Comparison of ENCODE assay signal across 8 mouse cellular contexts in genomic region chr6:125146797-125147196, GRCm38 (mm10). TPM values are rescaled to one million over a fixed set of nuclear protein-coding genes. Genes with fewer than 3 reads are reported as not detected.
DNase-seq lines count a peak whose midpoint lies in the region; ATAC-seq and TF ChIP-seq lines count a peak whose summit lies in the region.

No protein-coding gene starts in this region.

- H3K27me3 ChIP-seq in erythroblast, embryonic 14.5 days (ENCODE audit: control insufficient read depth): no peaks in the 10 kb centered on the region
- no peaks in the 10 kb centered on the region for H3K27me3 ChIP-seq in forebrain, postnatal 0 days (ENCODE audit: insufficient read depth, low read length)
- H3K27me3 ChIP-seq in intestine, embryonic 16.5 days (replicated peaks; ENCODE audit: control insufficient read depth, insufficient read depth, low read length): no peaks in the 10 kb centered on the region

- peak; percentile 26 for DNase-seq in Muller cell, postnatal 12 days (ENCODE audit: inconsistent ontology term)
- no peak for DNase-seq in forebrain, postnatal 0 days
- peak; percentile 66 for DNase-seq in lung, postnatal 36 days
- peak; percentile 66 for DNase-seq in testis, postnatal 10 days (ENCODE audit: low spot score)
- DNase-seq in thymus, postnatal 14 days: no peak

- no peak for ATAC-seq in erythroblast, adult 5-6 weeks (replicated peaks; ENCODE audit: low FRiP score, poor library complexity, severe bottlenecking)
- ATAC-seq in forebrain, postnatal 0 days: no peak
- ATAC-seq in intestine, embryonic 16.5 days: no peak

- peaks cover 63% of the 10 kb centered on the region for H3K4me1 ChIP-seq in erythroblast, embryonic 14.5 days (ENCODE audit: control insufficient read depth)
- peaks cover 22% of the 10 kb centered on the region for H3K4me1 ChIP-seq in forebrain, postnatal 0 days (ENCODE audit: insufficient read depth)
- H3K4me1 ChIP-seq in intestine, embryonic 16.5 days (ENCODE audit: control insufficient read depth, insufficient read depth, low read length): peaks cover 42% of the 10 kb centered on the region

- peaks cover 65% of the 10 kb centered on the region for H3K36me3 ChIP-seq in erythroblast, embryonic 14.5 days (ENCODE audit: control insufficient read depth)
- H3K36me3 ChIP-seq in forebrain, postnatal 0 days (ENCODE audit: insufficient read depth): peaks cover 22% of the 10 kb centered on the region
- H3K36me3 ChIP-seq in intestine, embryonic 16.5 days (ENCODE audit: control insufficient read depth, insufficient read depth, low read length): peaks cover 5% of the 10 kb centered on the region; the same call in 1 of the 2 replicates

- WGBS in forebrain, postnatal 0 days: 85% methylated on average over 4 of the region's 4 CpGs
- 83% methylated on average over 4 of the region's 4 CpGs for WGBS in intestine, embryonic 16.5 days

- peak overlapping the region; percentile 93 for H3K4me3 ChIP-seq in erythroblast, embryonic 14.5 days (replicated peaks)
- H3K4me3 ChIP-seq in forebrain, postnatal 0 days (ENCODE audit: low read depth, low read length): 0 out of 2 replicates have a peak overlapping the region, but pooled peaks have one; percentile 79
- H3K4me3 ChIP-seq in intestine, embryonic 16.5 days (ENCODE audit: low read length): peak overlapping the region; percentile 6; the same call in 1 of the 2 replicates

- H3K9ac ChIP-seq in forebrain, postnatal 0 days: peak overlapping the region; percentile 91
- H3K9ac ChIP-seq in intestine, embryonic 16.5 days (ENCODE audit: low read depth, low read length): 0 out of 2 replicates have a peak overlapping the region, but pooled peaks have one; percentile 14

- H3K4me2 ChIP-seq in forebrain, postnatal 0 days (ENCODE audit: low read depth): peak overlapping the region; percentile 97
- H3K4me2 ChIP-seq in intestine, embryonic 16.5 days (ENCODE audit: low read depth, low read length): peak overlapping the region; percentile 75

- H3K9me3 ChIP-seq in erythroblast, embryonic 14.5 days (ENCODE audit: control insufficient read depth, low read length): no peaks in the 10 kb centered on the region
- no peaks in the 10 kb centered on the region for H3K9me3 ChIP-seq in forebrain, postnatal 0 days (ENCODE audit: low read length)
- H3K9me3 ChIP-seq in intestine, embryonic 16.5 days (ENCODE audit: control insufficient read depth, low read length): no peaks in the 10 kb centered on the region

- no peak overlapping the region for H3K27ac ChIP-seq in forebrain, postnatal 0 days (ENCODE audit: low read depth, low read length)
- 0 out of 2 replicates have a peak overlapping the region, but pooled peaks have one; percentile 18 for H3K27ac ChIP-seq in intestine, embryonic 16.5 days (ENCODE audit: low read length)

- TF ChIP-seq CTCF in forebrain, postnatal 0 days (IDR thresholded peaks at IDR 0.05; ENCODE audit: low read depth): no peak

RNA-seq across cellular contexts. Expression of gene Iffo1, which starts 1.8 kb away (rescaled TPM):
- 1.3 and 1.5 TPM in 2 replicates for polyA plus RNA-seq in erythroblast, embryonic 14.5 days (2012)
- total RNA-seq in erythroblast, adult 5-6 weeks (2015; ENCODE audit: low replicate concordance): 3.1 and 6.9 TPM in 2 replicates
- total RNA-seq in erythroblast, adult 5-6 weeks (2017; ENCODE audit: low replicate concordance): 2.2 and 10.9 TPM in 2 replicates
- 24.6 and 28.8 TPM in 2 replicates for total RNA-seq in forebrain, postnatal 0 days (2014; rRNA removed)
- polyA plus RNA-seq in forebrain, postnatal 0 days (2015; fragmentation: Nextera tagmentation; extraction: Ambion mirVana): 12.8 and 18.3 TPM in 2 replicates
- 4.5 and 5.3 TPM in 2 replicates for polyA plus RNA-seq in intestine, embryonic 16.5 days (2015; fragmentation: Nextera tagmentation; extraction: Ambion mirVana)

RNA-seq across cellular contexts. Expression of gene Nop2, which starts 15.1 kb away (rescaled TPM):
- 0.78 and 1.8 TPM in 2 replicates for polyA plus RNA-seq in erythroblast, embryonic 14.5 days (2012)
- 4.8 and 6.7 TPM in 2 replicates for total RNA-seq in erythroblast, adult 5-6 weeks (2015; ENCODE audit: low replicate concordance)
- 10.5 and 11.8 TPM in 2 replicates for total RNA-seq in erythroblast, adult 5-6 weeks (2017; ENCODE audit: low replicate concordance)
- total RNA-seq in forebrain, postnatal 0 days (2014; rRNA removed): 47.2 and 56.0 TPM in 2 replicates
- 39.6 and 43.5 TPM in 2 replicates for polyA plus RNA-seq in forebrain, postnatal 0 days (2015; fragmentation: Nextera tagmentation; extraction: Ambion mirVana)
- 59.5 and 66.8 TPM in 2 replicates for polyA plus RNA-seq in intestine, embryonic 16.5 days (2015; fragmentation: Nextera tagmentation; extraction: Ambion mirVana)

RNA-seq across cellular contexts. Expression of gene Gapdh, which starts 19.5 kb away (rescaled TPM):
- 525 and 659 TPM in 2 replicates for polyA plus RNA-seq in erythroblast, embryonic 14.5 days (2012)
- 912 and 913 TPM in 2 replicates for total RNA-seq in erythroblast, adult 5-6 weeks (2015; ENCODE audit: low replicate concordance)
- 174 and 278 TPM in 2 replicates for total RNA-seq in erythroblast, adult 5-6 weeks (2017; ENCODE audit: low replicate concordance)
- 2,022 and 2,511 TPM in 2 replicates for total RNA-seq in forebrain, postnatal 0 days (2014; rRNA removed)
- polyA plus RNA-seq in forebrain, postnatal 0 days (2015; fragmentation: Nextera tagmentation; extraction: Ambion mirVana): 1,543 and 1,551 TPM in 2 replicates
- polyA plus RNA-seq in intestine, embryonic 16.5 days (2015; fragmentation: Nextera tagmentation; extraction: Ambion mirVana): 2,256 and 2,328 TPM in 2 replicates

RNA-seq across cellular contexts. Expression of gene Ncapd2, which starts 44.7 kb away (rescaled TPM):
- 78.5 and 98.6 TPM in 2 replicates for polyA plus RNA-seq in erythroblast, embryonic 14.5 days (2012)
- 139 and 148 TPM in 2 replicates for total RNA-seq in erythroblast, adult 5-6 weeks (2015; ENCODE audit: low replicate concordance)
- total RNA-seq in erythroblast, adult 5-6 weeks (2017; ENCODE audit: low replicate concordance): 137 and 246 TPM in 2 replicates
- 32.5 and 43.5 TPM in 2 replicates for total RNA-seq in forebrain, postnatal 0 days (2014; rRNA removed)
- polyA plus RNA-seq in forebrain, postnatal 0 days (2015; fragmentation: Nextera tagmentation; extraction: Ambion mirVana): 18.9 and 25.8 TPM in 2 replicates
- polyA plus RNA-seq in intestine, embryonic 16.5 days (2015; fragmentation: Nextera tagmentation; extraction: Ambion mirVana): 67.8 and 78.0 TPM in 2 replicates

RNA-seq across cellular contexts. Expression of gene Mrpl51, which starts 44.8 kb away (rescaled TPM):
- 18.9 and 22.8 TPM in 2 replicates for polyA plus RNA-seq in erythroblast, embryonic 14.5 days (2012)
- total RNA-seq in erythroblast, adult 5-6 weeks (2015; ENCODE audit: low replicate concordance): 40.1 and 54.4 TPM in 2 replicates
- total RNA-seq in erythroblast, adult 5-6 weeks (2017; ENCODE audit: low replicate concordance): 16.4 and 29.8 TPM in 2 replicates
- total RNA-seq in forebrain, postnatal 0 days (2014; rRNA removed): 51.3 and 54.0 TPM in 2 replicates
- polyA plus RNA-seq in forebrain, postnatal 0 days (2015; fragmentation: Nextera tagmentation; extraction: Ambion mirVana): 146 and 148 TPM in 2 replicates
- 267 and 284 TPM in 2 replicates for polyA plus RNA-seq in intestine, embryonic 16.5 days (2015; fragmentation: Nextera tagmentation; extraction: Ambion mirVana)

Comparison
In these comparisons a context has a peak if more than half of its experiments do, and no peak if none do; other contexts are left out.
1. H3K4me3 ChIP-seq: peak in every context shown above with its lines; median percentile 93 in erythroblast, embryonic 14.5 days; 79 in forebrain, postnatal 0 days; 6 in intestine, embryonic 16.5 days.
2. DNase-seq: peak in Muller cell, postnatal 12 days (single experiment), lung, postnatal 36 days (single experiment) and testis, postnatal 10 days (single experiment); none in forebrain, postnatal 0 days (single experiment) and thymus, postnatal 14 days (single experiment).
3. RNA of gene Nop2, which starts 15.1 kb away (polyA plus RNA-seq): 59.5 to 66.8 TPM in intestine, embryonic 16.5 days and 39.6 to 43.5 TPM in forebrain, postnatal 0 days; 0.78 to 1.8 TPM in erythroblast, embryonic 14.5 days; every median in the first group is over 10 times any median in the second.